Mouse (Mus musculus) spleen, embryonic (tissue): ENCODE results near the gene Mlx.

Experiments used
- CTCF ChIA-PET: fragments of 350-600 bp; sonication (Branson Sonifier 250); formaldehyde crosslinking; loops from one replicate; lab custom pipeline; 2022; lab: Charles Lee

Mlx gene

DNA sequence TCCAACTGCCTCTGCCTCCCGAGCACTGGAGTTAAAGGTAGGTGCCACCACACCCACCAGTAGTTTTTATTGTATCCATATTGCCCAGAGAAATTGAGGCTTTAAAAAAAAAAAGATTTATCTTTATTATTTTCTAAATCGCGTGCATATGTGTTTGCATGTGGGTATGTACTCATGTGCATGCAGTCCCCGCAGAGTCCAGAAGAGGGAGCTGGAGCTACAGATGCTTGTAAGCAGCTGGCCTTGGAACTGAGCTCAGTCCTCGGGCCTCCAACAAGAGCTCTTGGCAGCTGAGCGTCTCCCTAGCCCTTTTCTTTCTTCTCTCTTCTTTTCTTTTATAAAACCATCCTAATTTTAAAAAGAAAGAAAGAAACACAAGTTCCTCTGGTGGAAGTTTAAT is 44.6 kb downstream of the Mlx start:
- CTCF ChIA-PET = interaction anchor here (0.7 kb wide), 1 partner anchor 45 kb away, joined by 4 read pairs; no protein-coding TSS in a partner anchor

DNA sequence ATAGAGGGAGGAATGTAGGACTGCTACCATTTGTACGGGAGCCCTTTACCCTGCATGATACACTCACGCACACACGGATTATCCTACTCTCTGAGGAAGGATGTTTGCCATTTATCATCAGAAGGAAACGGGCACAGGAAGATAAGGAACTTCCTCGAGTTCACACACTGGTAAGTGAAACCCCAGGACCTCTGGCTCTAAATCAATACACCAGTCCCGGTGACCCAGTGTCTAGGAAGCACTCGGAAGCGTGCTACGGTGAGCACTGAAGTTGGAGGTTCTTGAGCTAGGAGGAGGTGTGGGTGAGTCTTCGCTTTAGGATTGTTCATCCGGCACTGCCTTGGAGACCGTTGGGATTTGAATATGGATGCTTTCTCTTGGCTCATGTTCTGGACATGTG is 46.0 kb downstream of the Mlx start:
- CTCF ChIA-PET = interaction anchor here (0.7 kb wide), 1 partner anchor 747 kb away, joined by 3 read pairs; no protein-coding TSS in a partner anchor

DNA sequence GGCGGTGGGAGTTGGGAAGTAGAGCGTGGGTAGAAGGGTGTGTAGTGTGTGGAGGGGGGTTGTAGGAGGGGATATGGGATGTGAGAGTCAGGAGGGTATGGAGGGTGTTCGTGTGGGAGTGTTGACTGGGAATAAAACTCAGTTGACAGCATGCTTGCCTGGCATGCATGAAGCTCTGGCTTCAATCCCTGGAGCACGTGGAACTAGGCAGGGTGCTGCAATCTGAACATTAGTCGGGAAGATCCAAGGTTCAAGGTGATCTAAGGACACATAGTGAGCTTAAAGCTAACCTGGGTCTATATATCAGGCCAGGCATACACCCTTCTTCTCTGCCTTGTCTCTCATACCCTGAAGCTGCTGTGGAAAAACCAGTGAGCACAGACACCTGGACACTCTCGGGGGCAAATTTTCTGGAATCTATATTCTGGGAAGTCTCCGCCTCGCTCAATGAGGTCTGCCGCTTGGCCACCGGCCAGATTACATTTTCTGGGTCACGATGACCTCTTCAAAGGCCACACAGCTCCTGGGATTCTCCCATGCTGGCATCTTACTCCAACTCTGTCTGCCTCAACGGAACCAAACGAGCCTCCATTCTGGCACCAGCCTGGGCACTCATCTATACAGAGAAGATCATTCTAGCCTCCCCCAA is 47.3 kb downstream of the Mlx start:
- CTCF ChIA-PET = interaction anchor here (0.6 kb wide), 2 partner anchors 47 to 676 kb away, joined by 4 to 6 read pairs; no protein-coding TSS in a partner anchor

DNA sequence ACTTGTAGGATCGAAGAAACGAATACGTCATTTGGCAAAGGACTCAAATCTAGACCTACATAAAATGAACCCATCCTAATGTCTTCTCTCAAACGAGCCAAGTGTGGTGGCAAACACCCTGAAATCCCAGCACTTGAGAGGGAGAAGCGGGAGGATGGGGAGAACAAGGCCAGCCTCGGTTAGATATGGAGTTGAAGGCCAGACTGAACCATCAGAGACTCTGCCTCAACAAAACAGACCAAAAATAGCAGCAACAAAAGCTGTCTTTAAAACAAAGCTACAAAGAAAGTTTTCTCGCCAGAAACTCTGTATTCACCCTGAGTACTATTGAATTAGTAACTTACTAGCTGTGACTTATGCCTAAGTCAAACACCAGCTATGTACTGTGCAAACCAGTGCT is 49.9 kb downstream of the Mlx start:
- CTCF ChIA-PET = no interaction called here

DNA sequence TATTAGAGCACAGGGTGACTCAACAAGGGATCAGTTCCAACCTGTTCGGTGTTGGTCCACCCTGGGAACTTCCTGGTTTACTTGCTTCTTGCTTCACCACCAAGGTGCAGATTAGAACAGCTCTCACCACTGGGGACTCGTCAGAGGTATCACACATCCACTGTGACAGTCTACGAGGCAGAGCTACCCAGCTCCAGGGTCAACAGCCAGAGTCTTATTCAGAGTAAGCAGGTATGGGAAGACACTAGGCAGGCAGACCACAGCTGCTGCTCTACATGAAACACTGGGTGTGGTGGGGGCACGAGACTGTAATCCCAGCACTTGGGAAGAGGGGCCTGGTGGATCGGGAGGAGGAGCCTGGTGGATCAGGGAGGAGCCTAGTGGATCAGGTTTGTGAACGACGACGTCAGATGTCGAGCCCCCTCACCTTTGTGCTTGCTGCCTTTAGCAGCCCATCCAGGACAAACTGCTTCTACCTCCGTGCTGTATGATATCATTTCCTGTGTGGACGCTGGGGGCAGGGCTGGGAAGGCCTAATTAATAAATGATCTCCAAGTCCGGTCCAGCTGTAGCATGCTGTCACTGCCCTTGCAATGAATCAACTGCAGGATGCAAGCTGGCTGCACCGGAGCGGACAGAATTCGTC is 51.6 kb downstream of the Mlx start:
- CTCF ChIA-PET = interaction anchor here (0.6 to 0.7 kb wide), 2 partner anchors 9 to 36 kb away, joined by 3 to 4 read pairs; no protein-coding TSS in a partner anchor

DNA sequence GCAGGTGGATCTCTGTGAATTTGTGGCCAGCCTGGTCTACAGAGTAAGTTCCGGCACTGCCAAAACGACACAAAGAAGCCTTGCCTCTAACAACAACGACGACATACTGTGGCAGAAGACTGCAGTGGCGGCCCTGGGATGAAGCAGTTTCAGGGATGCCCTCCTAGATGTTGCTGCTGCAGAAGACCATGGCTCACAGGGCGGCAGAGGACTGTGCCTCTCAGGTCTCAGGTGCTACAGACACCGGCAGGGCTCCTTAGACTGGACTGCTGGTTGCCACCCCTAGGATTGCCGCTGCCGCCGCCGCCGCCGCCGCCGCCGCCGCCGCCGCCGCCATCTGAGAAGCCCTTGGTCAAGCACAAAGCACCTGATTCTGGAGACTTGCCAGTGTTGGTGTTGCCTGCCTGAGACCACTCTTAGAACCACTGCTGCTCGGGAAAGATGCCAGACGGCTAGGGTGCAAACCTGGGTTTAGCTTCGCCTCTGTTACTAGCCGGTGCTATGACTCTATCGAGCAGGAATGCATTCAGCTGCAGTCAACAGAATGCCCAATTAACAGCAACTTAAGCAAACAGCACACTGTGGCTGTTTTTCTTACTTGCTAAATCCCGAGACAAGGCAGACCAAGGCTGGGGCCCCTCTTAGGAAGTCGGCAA is 53.2 kb downstream of the Mlx start:
- CTCF ChIA-PET = no interaction called here

DNA sequence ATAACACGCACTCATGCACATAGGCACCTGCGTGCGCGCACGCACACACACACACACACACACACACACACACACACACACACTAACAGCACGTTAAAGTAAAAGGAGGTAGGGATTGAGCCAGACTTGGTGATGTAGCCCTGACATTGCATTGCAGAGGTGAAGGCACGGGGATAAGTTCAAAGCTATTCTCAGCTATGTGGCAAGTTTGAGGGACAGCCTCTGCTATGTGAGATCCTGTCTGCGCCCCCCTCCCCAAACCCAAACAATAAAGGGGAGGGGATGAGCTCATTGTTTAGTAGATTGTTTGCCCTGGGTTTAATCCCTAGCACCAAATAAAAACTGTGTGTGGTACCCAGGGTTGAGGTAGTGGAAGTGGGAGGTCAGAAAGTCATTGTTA is 54.0 kb downstream of the Mlx start:
- CTCF ChIA-PET = no interaction called here
